8 mouse cellular contexts compared by ENCODE assay signal in the genomic region with DNA sequence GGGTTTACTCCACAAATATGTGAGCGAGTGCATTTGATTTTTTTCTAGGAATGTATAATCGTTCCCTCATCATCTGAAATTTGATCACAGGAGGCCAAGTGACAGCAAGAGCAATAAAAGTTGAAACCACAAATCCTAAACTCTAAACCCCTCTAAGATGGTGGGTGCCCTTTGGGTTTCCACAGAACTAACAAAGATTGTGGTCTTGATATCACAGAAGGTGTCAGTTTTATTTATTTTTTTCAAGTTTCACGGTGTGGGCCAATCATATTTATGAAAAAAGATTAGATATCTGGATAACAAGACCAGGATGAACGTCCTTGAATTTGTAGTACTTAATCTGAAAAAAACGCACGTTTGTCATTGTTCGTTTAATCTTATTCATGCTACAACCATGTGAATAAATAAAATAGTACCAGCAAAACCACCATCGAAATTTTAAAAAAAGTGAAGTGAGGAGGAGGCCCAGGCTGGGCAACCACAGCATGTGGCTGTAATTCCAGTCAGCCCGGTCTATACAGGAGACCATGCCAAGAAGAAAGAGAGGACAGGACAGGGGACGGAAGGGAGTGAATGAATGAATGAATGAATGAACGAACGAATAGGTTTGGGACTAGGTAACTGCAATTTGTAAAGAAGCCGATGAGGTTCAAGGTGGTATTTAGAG. TPM values are rescaled to one million over a fixed set of nuclear protein-coding genes. Genes with fewer than 3 reads are reported as not detected.
DNase-seq lines count a peak whose midpoint lies in the region; ATAC-seq and TF ChIP-seq lines count a peak whose summit lies in the region.

No protein-coding gene starts in this region.

- WGBS in heart, embryonic 10.5 days: 18% methylated on average over 13 of the region's 13 CpGs
- 22% methylated on average over 13 of the region's 13 CpGs for WGBS in hindbrain, embryonic 12.5 days

- TF ChIP-seq CTCF in E14TG2a.4 (conservative IDR thresholded peaks at IDR 0.05; ENCODE audit: low read length): no peak

- no peaks in the 10 kb centered on the region for H3K9me3 ChIP-seq in heart, embryonic 10.5 days
- no peaks in the 10 kb centered on the region for H3K9me3 ChIP-seq in E14TG2a.4 (ENCODE audit: low read length)
- no peaks in the 10 kb centered on the region for H3K9me3 ChIP-seq in hindbrain, embryonic 12.5 days (replicated peaks)

- H3K4me2 ChIP-seq in hindbrain, embryonic 12.5 days (replicated peaks): peak overlapping the region; percentile 46

- DNase-seq in heart, embryonic 10.5 days (ENCODE audit: low spot score): no peak
- DNase-seq in heart, adult 18-20 months: no peak
- DNase-seq in gastrocnemius, postnatal 14 days: no peak
- DNase-seq in urinary bladder, postnatal 10 days (ENCODE audit: low spot score): no peak
- DNase-seq in adrenal gland, postnatal 4 days (ENCODE audit: low spot score in 2 of 2): no peak

- peak; percentile 72 for ATAC-seq in hindbrain, embryonic 12.5 days (ENCODE audit: low FRiP score)
- ATAC-seq in megakaryocyte-erythroid progenitor cell, adult 5-6 weeks (replicated peaks; ENCODE audit: low FRiP score, low TSS enrichment, poor library complexity, severe bottlenecking): peak; percentile 23

- peak overlapping the region; percentile 98 for H3K27ac ChIP-seq in heart, embryonic 10.5 days
- peak overlapping the region; percentile 99 for H3K27ac ChIP-seq in hindbrain, embryonic 12.5 days

- H3K4me1 ChIP-seq in heart, embryonic 10.5 days: peaks cover 22% of the 10 kb centered on the region
- H3K4me1 ChIP-seq in E14TG2a.4 (replicated peaks; ENCODE audit: low read depth, low read length): peaks cover 43% of the 10 kb centered on the region
- H3K4me1 ChIP-seq in hindbrain, embryonic 12.5 days: peaks cover 9% of the 10 kb centered on the region

- H3K36me3 ChIP-seq in heart, embryonic 10.5 days: no peaks in the 10 kb centered on the region
- H3K36me3 ChIP-seq in E14TG2a.4 (ENCODE audit: insufficient read depth, low read length): no peaks in the 10 kb centered on the region
- H3K36me3 ChIP-seq in hindbrain, embryonic 12.5 days: no peaks in the 10 kb centered on the region

- no peaks in the 10 kb centered on the region for H3K27me3 ChIP-seq in heart, embryonic 10.5 days (ENCODE audit: insufficient read depth, poor library complexity, severe bottlenecking)
- H3K27me3 ChIP-seq in E14TG2a.4 (ENCODE audit: insufficient read depth, low read length): no peaks in the 10 kb centered on the region
- H3K27me3 ChIP-seq in hindbrain, embryonic 12.5 days: no peaks in the 10 kb centered on the region

- intact Hi-C loops in gastrocnemius, postnatal 14 days (cut with DNase I; ENCODE audit: low total_unique reads): no loop called here

- H3K4me3 ChIP-seq in heart, embryonic 10.5 days: peak overlapping the region; percentile 96
- peak overlapping the region; percentile 91 for H3K4me3 ChIP-seq in E14TG2a.4 (replicated peaks; ENCODE audit: low read length)
- peak overlapping the region; percentile 97 for H3K4me3 ChIP-seq in hindbrain, embryonic 12.5 days

- peak overlapping the region; percentile 96 for H3K9ac ChIP-seq in hindbrain, embryonic 12.5 days

RNA-seq across cellular contexts. Expression of gene Abi2, which starts 0.8 kb away (rescaled TPM):
- polyA plus RNA-seq in heart, embryonic 10.5 days (2016; fragmentation: Nextera tagmentation; extraction: Ambion mirVana): 36.4 and 46.6 TPM in 2 replicates
- total RNA-seq in heart, adult 18-20 months (2021): 10 to 100 TPM; 14.7 to 19.4 TPM
- polyA plus RNA-seq in hindbrain, embryonic 12.5 days (2016; fragmentation: Nextera tagmentation; extraction: Ambion mirVana): 68.3 and 77.8 TPM in 2 replicates
- 5.9 and 7.2 TPM in 2 replicates for total RNA-seq in megakaryocyte-erythroid progenitor cell, adult 5-6 weeks (2014; fragmentation: Nextera tagmentation)
- total RNA-seq in megakaryocyte-erythroid progenitor cell, adult 5-6 weeks (2017): 7.6 and 9.7 TPM in 2 replicates
- total RNA-seq in gastrocnemius, postnatal 14 days (2021): 10 to 100 TPM; 20.4 to 22.6 TPM
- 10 to 100 TPM; 45.0 to 54.9 TPM for total RNA-seq in adrenal gland, postnatal 4 days (2021)
